Mouse (Mus musculus) liver, postnatal 0 days (tissue): ENCODE results near the gene Nup62cl. TPM values are rescaled to one million over a fixed set of nuclear protein-coding genes. Genes with fewer than 3 reads are reported as not detected.

Experiments used
- ATAC-seq: fragments of 200-750 bp; cut with Nextera tagmentation; 2 replicates; pipeline ENCODE4 v1.8.0; 2017; ENCODE audit warnings: mild to moderate bottlenecking, moderate library complexity
- DNase-seq: peaks from one replicate; pipeline ENCODE4 v3.0.0-alpha.2; 2016
- H3K27ac ChIP-seq: fragments of 300-500 bp; sonication (generic); 2 replicates; pipeline ENCODE4 v1.5.1; 2014; ENCODE audit warnings: antibody characterized with exemption, moderate library complexity, mild to moderate bottlenecking, low read depth
- H3K27me3 ChIP-seq: fragments of 300-500 bp; sonication (generic); 2 replicates; pipeline ENCODE4 v1.6.1; 2014; ENCODE audit warnings: low read length, control low read depth, mixed read lengths; ENCODE audit not compliant: insufficient read depth
- H3K36me3 ChIP-seq: fragments of 300-500 bp; sonication (generic); replicated peaks from 2 replicates; pipeline ENCODE4 v1.6.1; 2014; ENCODE audit warnings: mild to moderate bottlenecking, control low read depth, low read length, moderate library complexity, mixed read lengths; ENCODE audit not compliant: insufficient read depth
- H3K4me1 ChIP-seq: fragments of 300-500 bp; sonication (generic); 2 replicates; pipeline ENCODE4 v1.6.1; 2014; ENCODE audit warnings: antibody characterized with exemption, mild to moderate bottlenecking, control low read depth; ENCODE audit not compliant: insufficient read depth
- H3K4me2 ChIP-seq: fragments of 300-500 bp; sonication (generic); 2 replicates; pipeline ENCODE4 v1.6.1; 2014; ENCODE audit warnings: low read depth, mild to moderate bottlenecking, low read length, moderate library complexity, mixed read lengths
- H3K4me3 ChIP-seq: fragments of 300-500 bp; sonication (generic); 2 replicates; pipeline ENCODE4 v1.5.1; 2014; ENCODE audit warnings: low read depth, low read length
- H3K9ac ChIP-seq: fragments of 300-500 bp; sonication (generic); replicated peaks from 2 replicates; pipeline ENCODE4 v1.6.1; 2014; ENCODE audit warnings: mild to moderate bottlenecking, moderate library complexity
- H3K9me3 ChIP-seq: fragments of 300-500 bp; sonication (generic); 2 replicates; pipeline ENCODE4 v1.6.1; 2016; ENCODE audit warnings: mild to moderate bottlenecking, control low read depth, low read length, mixed read lengths
- CTCF ChIP-seq: sonication (generic); IDR thresholded peaks from 2 replicates; pipeline ENCODE4 v1.5.1; 2016; ENCODE audit warnings: antibody characterized with exemption, low read depth
- EP300 ChIP-seq: IDR thresholded peaks from 2 replicates; pipeline ENCODE4 v1.6.1; 2016; ENCODE audit warnings: antibody characterized with exemption, low read depth, mild to moderate bottlenecking
- WGBS: fragments of 180-500 bp; shearing (Covaris S2); extraction: QIAGEN DNeasy Blood & Tissue Kit; methylation state at CpG from one replicate; pipeline ENCODE4 v1.1.7; 2014; ENCODE audit not compliant: insufficient replicate concordance; 5-methylcytosine and 5-hydroxymethylcytosine counted together
- polyA plus RNA-seq: library from polyadenylated mRNA; unstranded; fragments of >200 nt; fragmentation: Nextera tagmentation; extraction: Ambion mirVana; gene quantifications from 2 replicates; pipeline ENCODE4 v1.2.1, GENCODE M21; 2015

The Nup62cl gene
- 1.5 and 1.8 TPM in 2 replicates for polyA plus RNA-seq

GRCm38 (mm10) chrX:140062135-140062975 lies at the start of gene Nup62cl, which contains the start of gene Pih1h3b:
Gene Nup62cl, minus strand, starts transcription at chrX:140062712.
Gene Pih1h3b, plus strand, starts transcription at chrX:140062879.
- Histone ChIP-seq H3K9me3 (no peaks in the 10 kb centered on the region; the same call in 1 of the 2 replicates), H3K27me3 (peaks cover 20% of the 10 kb centered on the region), H3K36me3 (no peaks in the 10 kb centered on the region), H3K9ac (no peak within 1 kb of the TSS), H3K4me1 (no peaks in the 10 kb centered on the region), H3K4me3 (peak within 1 kb of the TSS; percentile 45), H3K27ac (no peak within 1 kb of the TSS), H3K4me2 (peak within 1 kb of the TSS; percentile 66)
- DNase-seq, result peak; percentile 65
- peak; percentile 85 for ATAC-seq
- WGBS, result 21% methylated on average over 62 of the region's 64 CpGs
- no peak for TF ChIP-seq CTCF
- no peak for TF ChIP-seq EP300

- ATAC-seq (no peak), DNase-seq (no peak)
- no peak overlapping the region for H3K9ac ChIP-seq
- no peak overlapping the region for H3K27ac ChIP-seq
- no peak overlapping the region for H3K4me3 ChIP-seq
- no peak overlapping the region for H3K4me2 ChIP-seq
- no peaks in the 10 kb centered on the region for H3K4me1 ChIP-seq
- TF ChIP-seq CTCF (no peak), EP300 (no peak)
- H3K9me3 ChIP-seq, result no peaks in the 10 kb centered on the region
- H3K36me3 ChIP-seq, result no peaks in the 10 kb centered on the region
- 0 out of 2 replicates have a peak, but pooled peaks cover 4% of the 10 kb centered on the region for H3K27me3 ChIP-seq
- 61% methylated on average over 2 of the region's 2 CpGs for WGBS
Observed at GRCm38 (mm10) chrX:140094066-140094465, 31.6 kb upstream of the Nup62cl start.

- TF ChIP-seq CTCF, result no peak
- no peak for TF ChIP-seq EP300
- H3K4me3 ChIP-seq, result no peak overlapping the region
- no peak for DNase-seq
- no peak overlapping the region for H3K9ac ChIP-seq
- no peaks in the 10 kb centered on the region for H3K9me3 ChIP-seq
- H3K27ac ChIP-seq, result no peak overlapping the region
- no peak overlapping the region for H3K4me2 ChIP-seq
- WGBS, result 92% methylated on average over 2 of the region's 2 CpGs
- H3K27me3 ChIP-seq, result no peaks in the 10 kb centered on the region
- no peak for ATAC-seq
- H3K36me3 ChIP-seq, result no peaks in the 10 kb centered on the region
- no peaks in the 10 kb centered on the region for H3K4me1 ChIP-seq
Observed at GRCm38 (mm10) chrX:140082535-140082934, 20.0 kb upstream of the Nup62cl start.

- WGBS, result 18% methylated on average over 75 of the region's 90 CpGs
- peak; percentile 19 for DNase-seq
- no peak overlapping the region for H3K9ac ChIP-seq
- H3K27ac ChIP-seq, result no peak overlapping the region
- peak overlapping the region; percentile 65 for H3K4me2 ChIP-seq
- H3K4me1 ChIP-seq, result no peaks in the 10 kb centered on the region
- no peaks in the 10 kb centered on the region; the same call in 1 of the 2 replicates for H3K9me3 ChIP-seq
- H3K4me3 ChIP-seq, result peak overlapping the region; percentile 45
- no peak for TF ChIP-seq CTCF
- TF ChIP-seq EP300, result no peak
- H3K36me3 ChIP-seq, result no peaks in the 10 kb centered on the region
- ATAC-seq, result no peak
- H3K27me3 ChIP-seq, result peaks cover 20% of the 10 kb centered on the region
Observed at GRCm38 (mm10) chrX:140060886-140061874, 1.3 kb downstream of the Nup62cl start.

- WGBS, result 63% methylated on average over 4 of the region's 4 CpGs
- Histone ChIP-seq H3K4me2 (peak overlapping the region; percentile 64), H3K27ac (no peak overlapping the region), H3K36me3 (0 out of 2 replicates have a peak, but pooled peaks cover 6% of the 10 kb centered on the region), H3K4me1 (no peaks in the 10 kb centered on the region), H3K9ac (no peak overlapping the region), H3K27me3 (no peaks in the 10 kb centered on the region), H3K4me3 (peak overlapping the region; percentile 60), H3K9me3 (no peaks in the 10 kb centered on the region)
- TF ChIP-seq EP300 (no peak), CTCF (no peak)
- no peak for ATAC-seq
- DNase-seq, result no peak
Observed at GRCm38 (mm10) chrX:139998691-139999065, 63.8 kb downstream of the Nup62cl start.
